Mouse (Mus musculus) small intestine, adult 2 months (tissue): ENCODE data around the gene Elmo2.

Source experiments
- CTCF ChIP-seq: fragments of 200-500 bp; IDR thresholded peaks from 2 replicates; pipeline ENCODE4 v1.5.1; 2012; ENCODE audit warnings: low read depth, mild to moderate bottlenecking, control low read depth, inconsistent platforms, low read length, moderate library complexity, mixed read lengths; ENCODE audit not compliant: insufficient replicate concordance, insufficient read length; ENCODE audit errors: extremely low read depth
- POLR2A ChIP-seq: fragments of 200-500 bp; IDR thresholded peaks from 2 replicates; pipeline ENCODE4 v1.6.1; 2012; ENCODE audit warnings: low read depth, mild to moderate bottlenecking, control low read depth, inconsistent platforms, low read length, moderate library complexity

DNA sequence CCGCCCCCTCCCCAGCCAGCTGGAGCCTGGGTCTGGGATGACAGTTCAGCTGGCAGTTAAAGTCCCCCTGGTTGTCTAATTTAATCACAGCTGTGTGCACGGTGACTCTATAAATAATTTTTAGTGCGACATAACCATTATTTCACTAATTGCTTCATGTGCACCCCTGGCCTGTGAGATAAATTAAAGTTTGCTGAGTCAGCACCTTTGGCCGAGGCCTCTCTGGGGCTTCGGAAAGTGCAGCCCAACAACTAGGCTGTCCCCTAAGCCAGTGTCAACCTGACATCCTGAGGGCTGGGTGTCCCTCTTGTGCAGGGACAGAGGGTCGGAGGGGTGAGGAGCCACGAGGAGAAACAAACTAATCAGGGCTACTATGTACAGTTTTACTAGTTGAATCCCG lies 66.4 kb downstream of the Elmo2 start:
- no peak for TF ChIP-seq CTCF
- TF ChIP-seq POLR2A, result no peak
